Mouse (Mus musculus) hematopoietic stem cell, adult 5-6 weeks (primary cell): ENCODE results near the gene Dnajc28. TPM values are rescaled to one million over a fixed set of nuclear protein-coding genes. Genes with fewer than 3 reads are reported as not detected.

ENCODE experiments used
- ATAC-seq, 2 experiments: fragments of 125-278 bp in 1 of 2; replicated peaks in 1 of 2; 2 replicates each; pipeline ENCODE4 v1.8.0; 2016 to 2017; ENCODE audit warnings: inconsistent platforms in 2 of 2, mild to moderate bottlenecking in 2 of 2, moderate number of reproducible peaks in 2 of 2, low read depth in 1 of 2, moderate TSS enrichment in 1 of 2; ENCODE audit not compliant: low FRiP score in 2 of 2, poor library complexity in 2 of 2, severe bottlenecking in 2 of 2, insufficient read depth in 1 of 2, low TSS enrichment in 1 of 2
- total RNA-seq: library from RNA; stranded (forward); fragments of 172-1452, 232-1000 nt; gene quantifications from 2 replicates; pipeline ENCODE4 v1.2.3, GENCODE M21; 2017

Dnajc28 gene
- total RNA-seq, 1 experiment from 2014 or later = 10.9 TPM

GRCm38 (mm10) chr16:91601693-91602092 lies 17.1 kb downstream of the Dnajc28 start:
- ATAC-seq = no peak

- no peak for ATAC-seq
These were observed 17.7 kb downstream of the Dnajc28 start for GRCm38 (mm10) chr16:91601081-91601480.

GRCm38 (mm10) chr16:91599242-91599641 lies 19.6 kb downstream of the Dnajc28 start:
- no peak for ATAC-seq

DNA sequence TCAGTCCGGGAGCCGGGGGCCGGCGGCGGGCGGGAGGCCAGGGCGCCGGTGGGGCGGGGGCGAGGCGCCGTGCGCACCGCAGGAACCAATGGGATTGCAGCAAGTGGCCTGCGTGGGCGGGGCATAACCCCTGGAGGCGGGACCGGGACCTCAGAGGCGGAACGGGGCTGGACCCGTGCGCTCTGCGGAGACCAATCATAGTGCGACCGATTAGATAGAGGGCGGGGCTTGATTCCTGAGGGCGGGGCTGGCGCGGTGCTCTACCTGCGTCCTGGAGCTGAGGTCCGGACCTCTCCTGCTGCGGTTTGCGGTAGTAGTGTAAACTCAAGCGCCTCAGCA lies 21.2 kb downstream of the Dnajc28 start, which contains the start of gene Tmem50b:
Gene Tmem50b (minus strand): TSS at position 129 of the 339 bp plus-strand sequence.
- ATAC-seq = peak; percentile 96 to 98

GRCm38 (mm10) chr16:91596779-91597671 lies 21.8 kb downstream of the Dnajc28 start:
- no peak; a peak in 1 of 4 replicates for ATAC-seq

DNA sequence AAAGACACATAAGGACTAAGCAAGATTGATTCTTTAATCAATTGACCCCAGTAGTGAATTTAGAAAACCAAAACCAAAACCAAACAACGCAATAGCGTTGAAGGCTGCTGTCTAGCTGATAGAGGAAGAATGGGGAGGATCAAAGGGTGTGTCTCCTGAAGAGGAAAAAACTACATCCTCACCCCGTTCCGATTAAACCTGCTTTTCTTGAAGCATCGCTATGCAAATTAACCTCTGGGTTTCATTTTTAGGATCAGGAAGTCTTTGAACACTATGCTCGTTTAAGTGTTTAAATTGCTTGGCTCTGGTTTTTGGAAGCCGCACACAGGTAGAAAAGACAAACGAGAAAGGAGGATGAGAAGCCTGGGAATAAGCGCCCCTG lies 22.4 kb downstream of the Dnajc28 start:
- no peak for ATAC-seq

GRCm38 (mm10) chr16:91595076-91595475 lies 23.8 kb downstream of the Dnajc28 start:
- no peak for ATAC-seq

- ATAC-seq = no peak
These were observed 25.6 kb downstream of the Dnajc28 start for GRCm38 (mm10) chr16:91593262-91593661.

GRCm38 (mm10) chr16:91592162-91592561 lies 26.7 kb downstream of the Dnajc28 start:
- no peak for ATAC-seq

DNA sequence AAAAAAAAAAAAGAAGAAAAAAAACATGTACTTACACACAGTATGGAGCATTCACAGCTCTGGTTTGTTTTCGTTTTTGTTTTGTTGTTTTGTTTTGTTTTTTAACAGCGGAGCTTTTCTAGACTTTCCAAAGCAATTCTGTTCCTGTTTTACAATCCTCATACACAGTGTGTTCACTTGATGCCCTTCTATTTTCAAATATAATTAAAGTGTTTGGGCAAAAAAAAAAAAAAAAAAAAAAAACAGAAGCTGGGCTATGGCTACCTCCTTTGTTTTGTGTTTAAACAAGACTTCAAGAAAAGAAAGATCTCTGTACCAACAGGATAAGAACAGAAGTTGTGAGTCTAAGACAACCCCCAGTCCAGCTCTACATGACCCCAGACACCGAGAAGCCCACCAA lies 30.1 kb downstream of the Dnajc28 start:
- no peak for ATAC-seq

DNA sequence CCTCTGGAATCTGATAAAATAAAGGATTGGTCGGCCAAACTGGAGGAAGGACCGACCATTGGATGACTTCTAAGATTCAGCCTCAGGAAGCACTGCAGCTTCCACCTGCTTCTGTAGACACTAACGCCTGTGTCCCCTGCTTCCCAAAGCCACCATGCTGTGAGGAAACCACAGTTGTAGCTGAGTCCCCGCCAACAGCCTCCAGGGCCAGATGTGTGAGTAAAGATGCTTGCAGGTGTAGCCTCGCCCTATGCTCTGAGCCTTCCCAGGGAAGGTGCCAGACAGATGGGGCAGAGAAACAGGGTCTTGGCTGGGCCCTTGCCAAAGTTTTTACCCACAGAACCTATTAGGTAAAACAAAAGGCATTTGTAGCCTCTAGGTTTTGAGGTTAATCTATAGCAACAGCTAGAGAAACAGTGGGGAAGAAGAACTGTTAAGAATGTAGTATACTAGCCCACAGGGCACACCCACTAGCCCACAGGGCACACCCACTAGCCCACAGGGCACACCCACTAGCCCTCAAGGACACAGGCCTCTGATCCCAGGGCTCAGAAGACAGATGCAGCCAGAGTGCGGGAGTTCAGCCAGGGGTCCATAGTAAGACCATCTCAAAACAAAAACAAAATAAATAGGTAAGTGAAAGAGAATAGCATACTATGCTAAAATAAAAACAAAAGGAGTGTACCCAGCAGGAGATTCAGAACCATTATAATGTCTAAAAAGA lies 30.9 kb downstream of the Dnajc28 start:
- no peak for ATAC-seq

DNA sequence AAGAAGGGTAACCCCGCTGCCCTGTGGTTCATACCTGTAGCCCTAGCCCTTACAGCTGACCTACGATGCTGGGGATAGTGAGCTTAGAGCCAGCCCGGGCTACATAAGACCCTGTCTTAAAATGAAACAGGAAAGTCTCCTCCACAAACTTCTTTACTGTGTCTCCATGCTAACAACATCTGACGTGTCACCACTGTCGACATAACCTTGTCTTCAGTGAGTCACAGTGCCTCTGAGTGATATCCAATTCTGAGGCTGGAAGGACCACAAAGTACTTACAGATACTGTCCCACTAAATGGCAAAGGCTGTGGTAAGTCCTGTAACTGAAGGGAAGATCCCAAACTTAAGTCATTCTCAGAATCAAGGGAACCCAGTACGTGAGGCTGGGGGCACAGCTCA lies 32.6 kb downstream of the Dnajc28 start:
- ATAC-seq = no peak

GRCm38 (mm10) chr16:91585617-91586016 lies 33.2 kb downstream of the Dnajc28 start:
- ATAC-seq = no peak

DNA sequence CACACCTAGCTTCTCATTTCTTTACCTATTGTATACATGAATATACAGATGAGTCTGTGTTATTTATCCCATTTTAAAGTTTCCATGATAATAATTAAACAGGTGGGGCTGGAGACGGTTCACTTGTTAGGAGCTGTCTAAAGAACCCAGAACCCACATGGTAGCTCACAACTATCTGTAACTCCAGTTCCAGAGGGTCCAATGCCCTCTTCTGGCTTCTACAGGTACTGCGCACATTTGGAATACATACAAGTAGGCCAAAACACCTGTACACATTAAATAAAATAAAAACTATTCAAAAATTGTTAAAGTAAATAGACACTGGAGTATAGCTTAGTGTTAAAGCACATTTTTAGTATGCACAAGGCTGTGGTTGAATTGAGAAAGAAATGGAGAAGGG lies 36.5 kb downstream of the Dnajc28 start:
- ATAC-seq = no peak

- no peak for ATAC-seq
These were observed 39.7 kb downstream of the Dnajc28 start for GRCm38 (mm10) chr16:91578980-91579720.

GRCm38 (mm10) chr16:91575151-91575550 lies 43.7 kb downstream of the Dnajc28 start:
- no peak for ATAC-seq

DNA sequence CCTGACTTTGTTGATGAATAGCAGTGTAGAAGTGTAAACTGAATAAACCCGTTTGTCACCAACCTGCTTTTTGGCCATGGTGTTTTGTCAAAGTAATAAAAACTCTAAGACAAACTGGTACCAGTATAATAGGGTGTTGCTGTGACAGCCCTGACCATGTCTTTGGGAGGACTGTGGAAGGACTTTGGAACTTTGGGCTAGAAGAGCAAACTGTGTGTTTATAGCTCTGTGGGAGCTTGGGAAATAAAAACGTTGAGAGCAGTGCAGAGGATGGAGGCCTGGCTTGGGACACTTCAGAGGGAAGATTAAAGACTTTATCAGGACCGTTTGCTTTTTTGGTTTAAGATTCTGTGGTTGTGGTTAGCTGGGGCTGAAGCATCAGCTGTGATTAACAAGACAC lies 47.7 kb downstream of the Dnajc28 start:
- no peak for ATAC-seq

DNA sequence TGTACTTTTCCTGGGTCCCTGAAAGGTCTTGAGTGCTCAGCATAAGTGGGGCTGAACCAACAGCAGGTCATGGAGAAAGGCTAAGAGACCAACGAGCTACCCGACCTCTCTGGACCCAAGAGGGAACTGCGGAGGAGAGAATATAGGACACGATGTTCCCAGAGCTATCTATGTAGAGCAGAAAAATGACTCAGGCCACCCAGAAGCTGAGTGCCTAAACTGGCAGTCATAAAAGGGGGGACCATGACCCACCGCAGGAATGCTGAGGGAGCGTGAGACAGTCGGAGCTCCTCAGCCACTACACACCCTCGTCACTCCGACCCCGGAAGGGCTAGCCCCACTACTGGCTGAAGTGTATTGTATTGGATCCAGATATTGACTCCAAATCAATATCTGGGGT lies 49.9 kb downstream of the Dnajc28 start:
- no peak for ATAC-seq
